Mouse (Mus musculus): ENCODE measurements around the gene Adar.

- TF ChIP-seq POLR2A (IDR thresholded peaks at IDR 0.05; ENCODE audit: insufficient read length, low read depth) (no peak), E2F4 (IDR thresholded peaks at IDR 0.05; ENCODE audit: insufficient read depth) (no peak), MYOD1 (IDR thresholded peaks at IDR 0.05; ENCODE audit: control insufficient read depth in 1 of 3, insufficient read length in 2 of 3, low read depth in 2 of 3) (no peak), POLR2AphosphoS2 (IDR thresholded peaks at IDR 0.05; ENCODE audit: insufficient read length, low read depth) (no peak), REST (IDR thresholded peaks at IDR 0.05; ENCODE audit: insufficient read depth, insufficient read length) (no peak), TCF12 (IDR thresholded peaks at IDR 0.05; ENCODE audit: insufficient read depth, poor library complexity, severe bottlenecking) (no peak)
Observed at GRCm38 (mm10) chr3:89671334-89671733, 43.5 kb upstream of the Adar start.

Data from myocyte (in vitro differentiated cells).